Mouse (Mus musculus) midbrain, postnatal 0 days (tissue): ENCODE measurements around the gene Gja5. TPM values are rescaled to one million over a fixed set of nuclear protein-coding genes. Genes with fewer than 3 reads are reported as not detected.

Experiments
- ATAC-seq: fragments of 200-750 bp; cut with Nextera tagmentation; 2 replicates; pipeline ENCODE4 v1.8.0; 2017; ENCODE audit warnings: moderate number of reproducible peaks, mild to moderate bottlenecking, moderate TSS enrichment, moderate library complexity; ENCODE audit not compliant: low FRiP score
- DNase-seq: peaks from one replicate; pipeline ENCODE4 v3.0.0-alpha.2; 2015; ENCODE audit warnings: low spot score
- H3K27ac ChIP-seq: fragments of 300-500 bp; sonication (generic); 2 replicates; pipeline ENCODE4 v1.5.1; 2014; ENCODE audit warnings: low read depth, mild to moderate bottlenecking, low read length, mixed read lengths
- H3K27me3 ChIP-seq: fragments of 300-500 bp; sonication (generic); 2 replicates; pipeline ENCODE4 v1.6.1; 2014; ENCODE audit warnings: low read length, control low read depth, mixed read lengths; ENCODE audit not compliant: insufficient read depth
- H3K36me3 ChIP-seq: fragments of 300-500 bp; sonication (generic); 2 replicates; pipeline ENCODE4 v1.6.1; 2014; ENCODE audit warnings: low read length, control low read depth, mixed read lengths; ENCODE audit not compliant: insufficient read depth
- H3K4me1 ChIP-seq: fragments of 300-500 bp; sonication (generic); 2 replicates; pipeline ENCODE4 v1.6.1; 2014; ENCODE audit warnings: mild to moderate bottlenecking, control low read depth, antibody characterized with exemption, low read length, mixed read lengths; ENCODE audit not compliant: insufficient read depth
- H3K4me2 ChIP-seq: fragments of 300-500 bp; sonication (generic); 2 replicates; pipeline ENCODE4 v1.6.1; 2014; ENCODE audit warnings: low read depth, mild to moderate bottlenecking, low read length, mixed read lengths; ENCODE audit not compliant: poor library complexity, severe bottlenecking
- H3K4me3 ChIP-seq: fragments of 300-500 bp; sonication (generic); 2 replicates; pipeline ENCODE4 v1.5.1; 2014; ENCODE audit warnings: low read depth, mild to moderate bottlenecking, low read length, moderate library complexity
- H3K9ac ChIP-seq: fragments of 300-500 bp; sonication (generic); replicated peaks from 2 replicates; pipeline ENCODE4 v1.6.1; 2014; ENCODE audit warnings: mild to moderate bottlenecking, low read length, moderate library complexity, mixed read lengths; ENCODE audit not compliant: poor library complexity, severe bottlenecking
- H3K9me3 ChIP-seq: fragments of 300-500 bp; sonication (generic); 2 replicates; pipeline ENCODE4 v1.6.1; 2016; ENCODE audit warnings: low read length, control low read depth
- CTCF ChIP-seq: IDR thresholded peaks from 2 replicates; pipeline ENCODE4 v1.5.1; 2016; ENCODE audit warnings: antibody characterized with exemption, mild to moderate bottlenecking
- WGBS: fragments of 180-500 bp; shearing (Covaris S2); extraction: QIAGEN DNeasy Blood & Tissue Kit; methylation state at CpG from one replicate; pipeline ENCODE4 v1.1.7; 2014; 5-methylcytosine and 5-hydroxymethylcytosine counted together
- polyA plus RNA-seq: library from polyadenylated mRNA; unstranded; fragments of >200 nt; fragmentation: Nextera tagmentation; extraction: Ambion mirVana; gene quantifications from 2 replicates; pipeline ENCODE4 v1.2.1, GENCODE M21; 2015
- total RNA-seq: library from RNA; depleted of rRNA; stranded (reverse); fragments of >200 nt; gene quantifications from 2 replicates; pipeline ENCODE4 v1.2.3, GENCODE M21; 2014

The Gja5 gene
- total and polyA plus RNA-seq, 2 experiments from 2014 or later: 0.88 to 0.93 TPM

DNA sequence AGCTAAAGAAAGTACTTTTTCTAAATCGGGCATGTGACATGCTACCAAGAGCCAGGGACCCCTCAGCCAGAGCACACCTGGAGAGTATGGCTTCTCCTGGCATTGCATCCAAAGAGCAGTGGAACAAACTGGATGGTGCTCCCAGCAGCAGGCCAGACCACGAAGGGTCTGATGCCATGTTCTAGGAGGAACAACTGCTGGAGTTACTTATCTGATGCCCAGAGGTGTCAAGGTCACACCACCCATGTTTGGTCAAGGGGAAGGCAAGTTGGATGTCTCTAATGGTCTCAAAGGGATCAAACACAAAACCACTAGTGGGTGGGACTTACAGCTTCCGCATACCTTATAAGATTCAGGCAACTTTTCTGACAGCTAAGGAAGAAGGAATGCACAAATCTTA, 74.5 kb downstream of the Gja5 start:
- DNase-seq (no peak), ATAC-seq (no peak)
- Histone ChIP-seq H3K4me2 (no peak overlapping the region), H3K36me3 (no peaks in the 10 kb centered on the region), H3K9ac (no peak overlapping the region), H3K27me3 (no peaks in the 10 kb centered on the region), H3K9me3 (no peaks in the 10 kb centered on the region), H3K4me1 (no peaks in the 10 kb centered on the region), H3K4me3 (no peak overlapping the region), H3K27ac (no peak overlapping the region)
- WGBS: 87% methylated on average over 3 of the region's 3 CpGs
- no peak for TF ChIP-seq CTCF

GRCm38 (mm10) chr3:96981833-96982232, 77.3 kb downstream of the Gja5 start:
- no peak for TF ChIP-seq CTCF
- H3K9me3 ChIP-seq: no peaks in the 10 kb centered on the region
- H3K27me3 ChIP-seq: no peaks in the 10 kb centered on the region
- WGBS: 80% methylated on average over 3 of the region's 3 CpGs
- no peak for ATAC-seq
- H3K27ac ChIP-seq: no peak overlapping the region
- H3K4me1 ChIP-seq: no peaks in the 10 kb centered on the region
- H3K9ac ChIP-seq: no peak overlapping the region
- H3K36me3 ChIP-seq: no peaks in the 10 kb centered on the region
- DNase-seq: no peak
- no peak overlapping the region for H3K4me3 ChIP-seq
- no peak overlapping the region for H3K4me2 ChIP-seq

DNA sequence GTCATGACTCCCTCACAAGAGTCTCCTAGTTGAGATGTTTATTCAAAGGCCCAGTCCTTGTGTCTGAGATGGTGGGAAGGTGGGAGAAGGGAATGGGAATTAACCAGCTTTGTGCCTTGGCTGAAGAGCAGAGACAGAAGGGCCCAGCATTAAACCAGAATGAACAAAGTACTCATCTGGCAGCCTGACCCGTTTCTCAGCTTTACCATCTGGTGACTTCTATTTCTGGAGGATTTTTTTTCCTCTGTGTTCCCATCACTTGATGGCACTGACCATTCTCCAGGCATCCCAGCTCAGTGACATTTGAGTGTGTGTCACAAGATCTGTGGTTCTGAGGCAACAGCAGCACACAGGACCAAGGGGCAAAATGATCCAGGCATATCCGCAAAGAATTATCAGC, 78.2 kb downstream of the Gja5 start:
- DNase-seq: no peak

DNA sequence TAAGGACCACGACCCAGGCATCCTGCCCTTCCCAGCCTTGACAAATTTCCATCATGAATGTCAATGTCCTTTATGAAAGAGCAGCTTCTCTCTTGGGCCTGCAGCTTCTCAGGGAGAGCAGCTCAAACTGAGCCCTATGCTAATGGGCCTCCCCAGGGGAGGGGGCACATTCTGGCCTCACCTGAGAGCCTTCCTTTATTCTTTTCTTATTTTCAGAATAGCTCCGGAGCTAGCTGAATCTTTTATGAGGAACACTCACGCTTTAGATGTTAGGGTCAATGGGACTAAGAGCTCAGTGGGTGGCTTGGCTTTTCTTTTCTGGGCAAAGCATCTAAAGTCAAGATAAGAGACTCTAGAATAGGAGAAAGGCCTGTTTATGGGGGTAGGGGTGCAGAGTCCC, 88.0 kb downstream of the Gja5 start:
- Histone ChIP-seq H3K4me3 (no peak overlapping the region), H3K9me3 (no peaks in the 10 kb centered on the region), H3K4me1 (no peaks in the 10 kb centered on the region), H3K27ac (no peak overlapping the region), H3K27me3 (no peaks in the 10 kb centered on the region), H3K36me3 (no peaks in the 10 kb centered on the region), H3K4me2 (no peak overlapping the region), H3K9ac (no peak overlapping the region)
- WGBS: 15% methylated on average over 3 of the region's 3 CpGs
- ATAC-seq (no peak), DNase-seq (no peak)
- no peak for TF ChIP-seq CTCF

More for the DNA sequence above, 78.2 kb downstream of the Gja5 start:
- no peak overlapping the region for H3K27ac ChIP-seq
- TF ChIP-seq CTCF: no peak
- no peaks in the 10 kb centered on the region for H3K36me3 ChIP-seq
- H3K9me3 ChIP-seq: no peaks in the 10 kb centered on the region
- no peak for ATAC-seq
- 91% methylated on average over 2 of the region's 2 CpGs for WGBS
- H3K4me3 ChIP-seq: no peak overlapping the region
- H3K4me1 ChIP-seq: no peaks in the 10 kb centered on the region
- H3K4me2 ChIP-seq: no peak overlapping the region
- H3K27me3 ChIP-seq: no peaks in the 10 kb centered on the region
- H3K9ac ChIP-seq: no peak overlapping the region

DNA sequence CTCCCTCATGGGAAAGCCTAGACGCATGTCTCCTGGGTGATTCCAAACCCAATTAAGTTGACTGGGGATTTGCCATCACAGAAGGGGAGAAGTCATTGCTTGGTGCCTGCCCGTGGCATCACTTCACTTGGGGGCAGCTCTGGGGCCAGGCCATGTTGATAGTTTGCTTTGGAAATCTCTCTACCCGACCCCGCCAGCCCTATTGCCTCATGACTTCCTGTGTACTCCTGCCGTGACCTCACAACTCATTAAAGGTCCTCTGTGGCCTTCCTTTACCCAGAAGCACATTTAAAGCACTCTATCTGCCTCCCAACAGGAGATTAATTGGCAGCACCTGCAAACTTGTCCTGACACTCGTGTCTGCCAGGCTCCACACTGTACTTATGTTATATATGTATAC, 93.3 kb downstream of the Gja5 start:
- no peak for TF ChIP-seq CTCF
- Histone ChIP-seq H3K9ac (no peak overlapping the region), H3K4me2 (no peak overlapping the region), H3K27me3 (no peaks in the 10 kb centered on the region), H3K9me3 (no peaks in the 10 kb centered on the region), H3K4me3 (no peak overlapping the region), H3K4me1 (no peaks in the 10 kb centered on the region), H3K27ac (no peak overlapping the region), H3K36me3 (no peaks in the 10 kb centered on the region)
- no peak for DNase-seq
- 62% methylated on average over 6 of the region's 6 CpGs for WGBS
- ATAC-seq: no peak

- no peak for TF ChIP-seq CTCF
- DNase-seq (peak; percentile 42), ATAC-seq (no peak)
- Histone ChIP-seq H3K4me3 (no peak overlapping the region), H3K27ac (no peak overlapping the region), H3K4me2 (no peak overlapping the region), H3K9me3 (no peaks in the 10 kb centered on the region), H3K36me3 (no peaks in the 10 kb centered on the region), H3K27me3 (no peaks in the 10 kb centered on the region), H3K9ac (no peak overlapping the region), H3K4me1 (no peaks in the 10 kb centered on the region)
- WGBS: 96% methylated on average over 10 of the region's 10 CpGs
These were observed 98.6 kb downstream of the Gja5 start for GRCm38 (mm10) chr3:97003111-97003510.
